ENCODE assay signal across 33 mouse cellular contexts in genomic region chr9:110931573-110931972, GRCm38 (mm10). TPM values are rescaled to one million over a fixed set of nuclear protein-coding genes. Genes with fewer than 3 reads are reported as not detected.
DNase-seq lines count a peak whose midpoint lies in the region; ATAC-seq and TF ChIP-seq lines count a peak whose summit lies in the region.
"Had no signal": no experiment of that assay in that cellular context is flagged by ENCODE, and none has a peak within 500 bp of the region (broad histone marks: within the 10 kb centered on the region; RNA-seq: fewer than 3 reads in every experiment).

No protein-coding gene starts in this region.

- 40% methylated on average over 6 of the region's 6 CpGs for WGBS in hindbrain, postnatal 0 days
- WGBS in hindbrain, embryonic 12.5 days: 70% methylated on average over 6 of the region's 6 CpGs
- 39% methylated on average over 6 of the region's 6 CpGs for WGBS in embryonic facial prominence, embryonic 15.5 days

- H3K9me3 ChIP-seq in hindbrain, postnatal 0 days (ENCODE audit: low read length): no peaks in the 10 kb centered on the region
- no peaks in the 10 kb centered on the region for H3K9me3 ChIP-seq in hindbrain, embryonic 12.5 days (replicated peaks)
- no peaks in the 10 kb centered on the region for H3K9me3 ChIP-seq in embryonic facial prominence, embryonic 15.5 days (replicated peaks)
- H3K9me3 ChIP-seq: forebrain, embryonic 12.5 days; heart, embryonic 15.5 days; limb, embryonic 15.5 days; megakaryocyte, embryonic 14.5 days had no signal

- H3K9ac ChIP-seq in hindbrain, postnatal 0 days (replicated peaks; ENCODE audit: low read length): no peak overlapping the region
- H3K9ac ChIP-seq in hindbrain, embryonic 12.5 days: no peak overlapping the region
- no peak overlapping the region for H3K9ac ChIP-seq in embryonic facial prominence, embryonic 15.5 days
- H3K9ac ChIP-seq: forebrain, embryonic 12.5 days; heart, embryonic 15.5 days; limb, embryonic 15.5 days; liver, embryonic 14.5 days; lung, embryonic 14.5 days had no signal

- peak; percentile 39 to 44 for DNase-seq in cerebellum, postnatal 10 days
- no peak for DNase-seq in cerebellum, adult 18-20 months
- peak; percentile 47 for DNase-seq in hindbrain, postnatal 0 days (ENCODE audit: low spot score)
- DNase-seq in 3134 (ENCODE audit: extremely low read depth, insufficient read length, low spot score): peak; percentile 25
- no peak for DNase-seq in kidney, postnatal 10 days
- DNase-seq in layer of hippocampus, adult 9-11 months: no peak
- DNase-seq: adrenal gland, postnatal 36 days; gastrocnemius, adult 2 months; heart, postnatal 4 days; kidney, adult 2 months; kidney, postnatal 25 days; layer of hippocampus, postnatal 36 days; lung, embryonic 14.5 days; retina, postnatal 1 day; right cerebral cortex, postnatal 25 days had no signal

- TF ChIP-seq CTCF in hindbrain, postnatal 0 days (IDR thresholded peaks at IDR 0.05; ENCODE audit: low read depth): no peak

- H3K4me2 ChIP-seq in hindbrain, postnatal 0 days (ENCODE audit: low read depth, low read length): no peak overlapping the region
- no peak overlapping the region for H3K4me2 ChIP-seq in hindbrain, embryonic 12.5 days (replicated peaks)
- H3K4me2 ChIP-seq in embryonic facial prominence, embryonic 15.5 days (replicated peaks): no peak overlapping the region
- H3K4me2 ChIP-seq: forebrain, embryonic 12.5 days; heart, embryonic 15.5 days; limb, embryonic 15.5 days; lung, embryonic 14.5 days had no signal

- peak; percentile 42; the same call in 1 of the 2 replicates for ATAC-seq in hindbrain, postnatal 0 days
- ATAC-seq in hindbrain, embryonic 12.5 days (ENCODE audit: low FRiP score): no peak
- no peak for ATAC-seq in embryonic facial prominence, embryonic 15.5 days (ENCODE audit: insufficient number of reproducible peaks, low FRiP score, low TSS enrichment, low read depth)
- ATAC-seq: CD4-positive, CD25-positive, alpha-beta regulatory T cell, adult 4 months; inflammation-experienced regulatory T-cells, adult 6 months; midbrain, embryonic 16.5 days had no signal

- H3K4me3 ChIP-seq in hindbrain, postnatal 0 days (ENCODE audit: low read length): no peak overlapping the region
- H3K4me3 ChIP-seq in hindbrain, embryonic 12.5 days: no peak overlapping the region
- H3K4me3 ChIP-seq in embryonic facial prominence, embryonic 15.5 days (replicated peaks): no peak overlapping the region
- H3K4me3 ChIP-seq: forebrain, embryonic 12.5 days; gastrocnemius, adult 2 months; heart, embryonic 15.5 days; layer of hippocampus, adult 2 months; limb, embryonic 15.5 days; megakaryocyte, embryonic 14.5 days had no signal

- 0 out of 2 replicates have a peak overlapping the region, but pooled peaks have one; percentile 82 for H3K27ac ChIP-seq in hindbrain, postnatal 0 days
- no peak overlapping the region for H3K27ac ChIP-seq in hindbrain, embryonic 12.5 days
- peak overlapping the region; percentile 80 for H3K27ac ChIP-seq in embryonic facial prominence, embryonic 15.5 days (replicated peaks)
- H3K27ac ChIP-seq: forebrain, embryonic 12.5 days; gastrocnemius, adult 2 months; heart, embryonic 15.5 days; layer of hippocampus, adult 2 months; limb, embryonic 15.5 days; liver, embryonic 14.5 days had no signal

- H3K27me3 ChIP-seq in hindbrain, postnatal 0 days (ENCODE audit: insufficient read depth, low read length): no peaks in the 10 kb centered on the region
- no peaks in the 10 kb centered on the region for H3K27me3 ChIP-seq in hindbrain, embryonic 12.5 days
- H3K27me3 ChIP-seq in embryonic facial prominence, embryonic 15.5 days: no peaks in the 10 kb centered on the region
- H3K27me3 ChIP-seq: forebrain, embryonic 12.5 days; heart, embryonic 15.5 days; limb, embryonic 15.5 days had no signal

- H3K36me3 ChIP-seq in hindbrain, postnatal 0 days (ENCODE audit: insufficient read depth, low read length): no peaks in the 10 kb centered on the region
- H3K36me3 ChIP-seq in hindbrain, embryonic 12.5 days: no peaks in the 10 kb centered on the region
- no peaks in the 10 kb centered on the region for H3K36me3 ChIP-seq in embryonic facial prominence, embryonic 15.5 days
- H3K36me3 ChIP-seq: forebrain, embryonic 12.5 days; heart, embryonic 15.5 days; limb, embryonic 15.5 days had no signal

- peaks cover 13% of the 10 kb centered on the region for H3K4me1 ChIP-seq in hindbrain, postnatal 0 days (ENCODE audit: insufficient read depth, low read length)
- H3K4me1 ChIP-seq in hindbrain, embryonic 12.5 days: no peaks in the 10 kb centered on the region; the same call in 1 of the 2 replicates
- H3K4me1 ChIP-seq in embryonic facial prominence, embryonic 15.5 days: 0 out of 2 replicates have a peak, but pooled peaks cover 4% of the 10 kb centered on the region
- H3K4me1 ChIP-seq: forebrain, embryonic 12.5 days; heart, embryonic 15.5 days; limb, embryonic 15.5 days; megakaryocyte, embryonic 14.5 days had no signal

RNA-seq across cellular contexts. Expression of gene Tdgf1, which starts 14.4 kb away (rescaled TPM):
- total RNA-seq in hindbrain, postnatal 0 days (2014; rRNA removed): 1.5 TPM in 1 of 2 replicates, not detected in the other
- 0.66 and 0.87 TPM in 2 replicates for polyA plus RNA-seq in hindbrain, postnatal 0 days (2015; fragmentation: Nextera tagmentation; extraction: Ambion mirVana)
- not detected in 2 replicates for polyA plus RNA-seq in hindbrain, embryonic 12.5 days (2016; fragmentation: Nextera tagmentation; extraction: Ambion mirVana)
- 0.42 and 0.45 TPM in 2 replicates for polyA plus RNA-seq in embryonic facial prominence, embryonic 15.5 days (2015; fragmentation: Nextera tagmentation; extraction: Ambion mirVana)
- total RNA-seq: adrenal gland, adult 18-20 months; adrenal gland, postnatal 36 days; gastrocnemius, adult 2 months; gastrocnemius, postnatal 4 days; heart, postnatal 4 days had no signal
- polyA plus RNA-seq: forebrain, embryonic 12.5 days; heart, embryonic 15.5 days; kidney, adult 2 months; liver, embryonic 14.5 days; lung, embryonic 14.5 days; midbrain, embryonic 16.5 days; urinary bladder, adult 2 months had no signal

RNA-seq across cellular contexts. Expression of gene Fam240a, which starts 14.9 kb away (rescaled TPM):
- total RNA-seq in hindbrain, postnatal 0 days (2014; rRNA removed): not detected in 2 replicates
- polyA plus RNA-seq in hindbrain, postnatal 0 days (2015; fragmentation: Nextera tagmentation; extraction: Ambion mirVana): not detected in 2 replicates
- polyA plus RNA-seq in hindbrain, embryonic 12.5 days (2016; fragmentation: Nextera tagmentation; extraction: Ambion mirVana): not detected in 2 replicates
- polyA plus RNA-seq in embryonic facial prominence, embryonic 15.5 days (2015; fragmentation: Nextera tagmentation; extraction: Ambion mirVana): not detected in 2 replicates
- total RNA-seq: adrenal gland, adult 18-20 months; adrenal gland, postnatal 36 days; heart, postnatal 4 days; layer of hippocampus, adult 2 months; layer of hippocampus, postnatal 36 days; left cerebral cortex, postnatal 36 days had no signal
- polyA plus RNA-seq: cerebellum, adult 2 months; forebrain, embryonic 12.5 days; frontal cortex, adult 2 months; heart, embryonic 15.5 days; inflammation-experienced regulatory T-cells, adult 6 months; kidney, adult 2 months; limb, embryonic 15.5 days; liver, embryonic 14.5 days; lung, embryonic 14.5 days; midbrain, embryonic 16.5 days; testis, adult 2 months; urinary bladder, adult 2 months had no signal

RNA-seq across cellular contexts. Expression of gene Lrrc2, which starts 19.8 kb away (rescaled TPM):
- 0.78 and 8.3 TPM in 2 replicates for total RNA-seq in hindbrain, postnatal 0 days (2014; rRNA removed)
- polyA plus RNA-seq in hindbrain, postnatal 0 days (2015; fragmentation: Nextera tagmentation; extraction: Ambion mirVana): 1.3 and 2.6 TPM in 2 replicates
- 0.09 and 0.12 TPM in 2 replicates for polyA plus RNA-seq in hindbrain, embryonic 12.5 days (2016; fragmentation: Nextera tagmentation; extraction: Ambion mirVana)
- polyA plus RNA-seq in embryonic facial prominence, embryonic 15.5 days (2015; fragmentation: Nextera tagmentation; extraction: Ambion mirVana): 0.39 and 0.59 TPM in 2 replicates
- polyA plus RNA-seq: forebrain, embryonic 12.5 days; lung, embryonic 14.5 days had no signal

RNA-seq across cellular contexts. Expression of gene Tmie, which starts 51.7 kb away (rescaled TPM):
- total RNA-seq in hindbrain, postnatal 0 days (2014; rRNA removed): 5.7 and 6.8 TPM in 2 replicates
- 6.2 and 7.1 TPM in 2 replicates for polyA plus RNA-seq in hindbrain, postnatal 0 days (2015; fragmentation: Nextera tagmentation; extraction: Ambion mirVana)
- 1.1 and 1.2 TPM in 2 replicates for polyA plus RNA-seq in hindbrain, embryonic 12.5 days (2016; fragmentation: Nextera tagmentation; extraction: Ambion mirVana)
- 5.7 and 9.1 TPM in 2 replicates for polyA plus RNA-seq in embryonic facial prominence, embryonic 15.5 days (2015; fragmentation: Nextera tagmentation; extraction: Ambion mirVana)

RNA-seq across cellular contexts. Expression of gene Als2cl, which starts 51.9 kb away (rescaled TPM):
- total RNA-seq in hindbrain, postnatal 0 days (2014; rRNA removed): 10.7 and 16.3 TPM in 2 replicates
- 2.2 and 2.5 TPM in 2 replicates for polyA plus RNA-seq in hindbrain, postnatal 0 days (2015; fragmentation: Nextera tagmentation; extraction: Ambion mirVana)
- polyA plus RNA-seq in hindbrain, embryonic 12.5 days (2016; fragmentation: Nextera tagmentation; extraction: Ambion mirVana): 1.5 and 1.9 TPM in 2 replicates
- 7.0 and 7.9 TPM in 2 replicates for polyA plus RNA-seq in embryonic facial prominence, embryonic 15.5 days (2015; fragmentation: Nextera tagmentation; extraction: Ambion mirVana)

Comparison
In these comparisons a context has a peak if more than half of its experiments do, and no peak if none do; other contexts are left out.
1. DNase-seq: peak in cerebellum, postnatal 10 days (2 of 2), hindbrain, postnatal 0 days (single experiment) and 3134 (single experiment); none in cerebellum, adult 18-20 months (0 of 2), kidney, postnatal 10 days (single experiment) and layer of hippocampus, adult 9-11 months (single experiment).